Mouse (Mus musculus): ENCODE data around the gene Tmem255b.

GRCm38 (mm10) chr8:13459431-13459830, 24.4 kb downstream of the Tmem255b start:
- TF ChIP-seq CTCF (IDR thresholded peaks at IDR 0.05; ENCODE audit: low read depth): no peak
- no peak for TF ChIP-seq EP300 (IDR thresholded peaks at IDR 0.05; ENCODE audit: low read depth)

Data from liver, postnatal 0 days (tissue).